Mouse (Mus musculus) adrenal gland, postnatal 0 days (tissue): ENCODE measurements around the gene Gm12666. TPM values are rescaled to one million over a fixed set of nuclear protein-coding genes. Genes with fewer than 3 reads are reported as not detected.

ENCODE experiments used
- polyA plus RNA-seq: library from polyadenylated mRNA; unstranded; fragments of >200 nt; fragmentation: Nextera tagmentation; extraction: Ambion mirVana; gene quantifications from 2 replicates; pipeline ENCODE4 v1.2.1, GENCODE M21; 2015

Gene Gm12666
- not detected in 2 replicates for polyA plus RNA-seq

DNA sequence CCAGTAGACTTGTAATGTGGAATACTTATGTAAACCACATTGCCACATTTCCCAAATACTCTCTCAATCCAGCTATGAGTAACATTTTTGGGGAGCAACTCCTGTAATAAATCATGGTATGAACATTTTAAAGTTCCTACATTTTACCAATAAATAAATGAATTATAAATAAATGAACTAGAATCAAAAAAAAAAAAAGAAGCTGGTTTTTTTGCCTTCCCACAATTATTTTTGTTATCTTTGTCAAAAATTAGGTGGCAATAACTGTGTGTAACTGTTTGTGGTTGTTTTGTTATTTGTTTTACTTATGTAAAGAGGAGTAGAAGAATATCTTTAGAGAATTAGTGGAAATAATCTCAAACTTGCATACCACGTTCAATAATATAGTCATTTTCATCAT lies at the start of gene Gm12666:
Gene Gm12666 (minus strand): TSS at position 101 of the 400 bp plus-strand sequence.

DNA sequence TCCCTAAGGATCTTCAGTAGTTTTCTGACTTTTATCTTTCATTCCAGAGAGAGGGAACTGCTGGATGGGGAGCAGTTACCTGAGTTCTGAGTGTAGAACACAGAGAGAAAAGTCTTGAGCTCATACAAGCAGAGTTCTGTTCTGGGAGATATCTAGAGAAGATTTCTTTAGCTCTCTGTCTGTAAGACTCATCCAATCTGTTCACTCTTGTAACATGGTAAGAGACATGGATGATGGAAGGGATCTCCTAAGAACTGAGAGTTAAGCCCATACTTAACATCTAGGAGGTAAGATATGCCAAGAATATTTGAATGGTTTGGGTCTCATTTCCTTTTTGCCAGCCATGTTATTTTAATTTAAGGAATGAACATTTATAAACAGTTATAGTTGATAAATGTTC lies 44.4 kb downstream of the Gm12666 start, which contains the start of gene Izumo3:
Gene Izumo3 (minus strand): TSS at position 101 of the 400 bp plus-strand sequence.

Other genes starting within 250 kb of the Gm12666 start
- not detected in 2 replicates for gene Izumo3, start 44.5 kb downstream of the Gm12666 start, polyA plus RNA-seq